Mouse (Mus musculus): ENCODE results near the gene Gpr155. TPM values are rescaled to one million over a fixed set of nuclear protein-coding genes. Genes with fewer than 3 reads are reported as not detected.

Gpr155 gene
- total RNA-seq, 2 experiments from 2014 or later: 7.8 to 8.0 TPM

DNA sequence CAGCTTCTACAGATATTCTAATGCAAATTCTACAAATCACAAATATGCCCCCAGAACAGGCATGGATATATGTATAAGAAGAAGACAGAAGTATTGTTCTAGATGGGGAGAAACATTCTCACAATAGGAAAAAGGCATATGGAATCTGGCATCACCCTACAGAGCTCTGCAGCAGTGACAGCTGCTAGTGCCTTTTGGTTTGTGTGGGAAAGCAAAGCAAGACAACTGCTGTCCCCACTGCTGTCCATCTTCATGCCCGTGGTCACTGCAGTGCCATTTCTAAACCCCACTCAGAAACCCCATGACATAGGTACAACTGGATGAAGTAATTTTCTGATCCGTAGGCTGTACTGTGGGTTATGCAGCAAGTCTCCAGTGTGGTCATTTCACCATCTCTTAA, 6.4 kb upstream of the Gpr155 start:
- no peak for ATAC-seq (replicated peaks; ENCODE audit: low FRiP score, low TSS enrichment, poor library complexity, severe bottlenecking)

DNA sequence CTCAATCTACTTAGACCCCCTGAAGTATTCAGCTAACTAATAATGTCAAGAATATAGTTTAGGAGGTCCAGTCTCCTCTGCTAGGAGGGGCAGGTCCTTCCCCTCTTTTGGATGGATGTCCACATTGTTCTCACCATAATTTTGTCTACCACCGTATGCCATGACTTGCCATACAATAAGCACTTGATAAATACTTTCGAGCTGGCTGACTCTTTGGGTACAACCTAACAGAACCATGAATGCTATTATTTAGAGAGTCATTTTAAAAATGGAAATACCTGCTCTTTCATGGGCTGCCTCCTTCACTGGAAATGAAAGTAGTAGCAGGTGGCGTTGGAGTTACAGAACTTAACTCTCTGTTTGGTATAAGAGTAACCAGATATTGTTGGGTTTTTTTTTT, 3.6 kb upstream of the Gpr155 start:
- ATAC-seq (replicated peaks; ENCODE audit: low FRiP score, low TSS enrichment, poor library complexity, severe bottlenecking): no peak

DNA sequence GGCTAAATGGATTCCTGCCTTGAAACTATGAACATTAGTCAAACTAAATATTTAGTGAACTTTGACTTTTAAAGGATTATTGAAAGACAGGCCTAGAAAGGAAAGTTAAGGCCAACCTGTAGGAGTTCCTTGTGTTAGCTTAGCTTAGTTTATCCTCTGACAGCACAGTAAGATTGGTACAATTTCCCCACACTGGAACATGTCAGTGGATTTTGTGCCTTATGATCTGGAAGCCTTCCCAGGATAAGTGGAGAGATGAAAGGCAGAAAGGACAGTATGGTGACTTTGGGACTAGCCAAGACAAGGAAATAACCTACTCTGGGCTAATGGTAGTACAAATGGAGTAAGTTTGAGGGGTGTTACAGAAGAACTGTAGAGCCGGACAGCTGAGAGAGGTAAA, 1.4 kb upstream of the Gpr155 start:
- no peak for ATAC-seq (replicated peaks; ENCODE audit: low FRiP score, low TSS enrichment, poor library complexity, severe bottlenecking)

DNA sequence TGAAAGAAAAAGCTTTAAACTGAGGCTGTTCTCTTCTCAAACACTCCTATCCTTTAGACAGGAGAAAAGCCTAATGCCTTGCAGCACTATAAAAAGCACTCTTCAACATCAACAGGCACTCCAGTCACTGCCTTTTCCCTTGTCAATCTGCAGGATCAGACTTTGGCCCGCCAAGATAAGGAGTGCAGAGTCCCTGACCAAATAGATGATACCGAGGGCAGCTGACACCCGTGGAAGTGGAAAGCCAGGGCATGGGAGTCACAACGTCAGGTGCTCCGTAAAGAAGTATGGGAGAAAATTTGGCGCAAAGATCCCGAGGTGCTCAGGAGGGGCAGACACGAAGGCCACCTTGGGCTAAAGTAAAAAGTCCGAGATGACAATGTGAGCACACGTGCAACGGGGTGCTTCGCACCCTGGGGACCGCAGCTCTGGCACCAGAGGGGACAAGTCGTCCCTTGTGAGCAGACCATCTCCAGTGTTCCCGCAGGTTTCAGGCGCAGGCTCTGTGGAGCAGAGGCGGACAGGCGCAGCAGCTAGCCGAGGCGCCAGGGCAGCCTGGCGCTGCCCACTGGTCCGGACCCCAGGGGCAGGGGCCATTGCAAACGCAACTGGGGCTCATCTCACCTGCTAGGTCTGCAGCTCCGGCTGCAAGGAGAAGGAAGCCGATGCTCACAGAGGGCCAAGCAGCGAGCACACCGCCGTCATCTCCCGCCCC, 574 bp downstream of the Gpr155 start:
- peak; percentile 39 for ATAC-seq (replicated peaks; ENCODE audit: low FRiP score, low TSS enrichment, poor library complexity, severe bottlenecking)

DNA sequence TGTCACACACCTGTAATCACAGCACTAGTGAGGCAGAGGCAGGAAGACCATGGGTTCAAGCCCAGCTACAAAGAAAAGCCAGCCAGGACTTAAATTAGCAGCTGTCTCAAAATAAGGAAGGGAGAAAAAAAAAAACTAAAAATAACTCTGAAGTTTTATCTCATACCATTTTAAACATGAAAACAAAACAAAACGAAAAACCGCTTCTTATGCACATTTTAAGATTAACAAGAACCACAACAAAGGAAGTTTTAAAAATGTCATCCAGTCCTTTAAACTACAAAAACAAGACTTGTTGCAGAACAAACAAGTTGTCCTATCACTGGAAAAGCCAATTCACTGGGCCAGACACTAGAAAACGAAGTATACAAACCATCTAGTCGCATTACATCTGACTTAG, 1.2 kb downstream of the Gpr155 start:
- no peak for ATAC-seq (replicated peaks; ENCODE audit: low FRiP score, low TSS enrichment, poor library complexity, severe bottlenecking)

DNA sequence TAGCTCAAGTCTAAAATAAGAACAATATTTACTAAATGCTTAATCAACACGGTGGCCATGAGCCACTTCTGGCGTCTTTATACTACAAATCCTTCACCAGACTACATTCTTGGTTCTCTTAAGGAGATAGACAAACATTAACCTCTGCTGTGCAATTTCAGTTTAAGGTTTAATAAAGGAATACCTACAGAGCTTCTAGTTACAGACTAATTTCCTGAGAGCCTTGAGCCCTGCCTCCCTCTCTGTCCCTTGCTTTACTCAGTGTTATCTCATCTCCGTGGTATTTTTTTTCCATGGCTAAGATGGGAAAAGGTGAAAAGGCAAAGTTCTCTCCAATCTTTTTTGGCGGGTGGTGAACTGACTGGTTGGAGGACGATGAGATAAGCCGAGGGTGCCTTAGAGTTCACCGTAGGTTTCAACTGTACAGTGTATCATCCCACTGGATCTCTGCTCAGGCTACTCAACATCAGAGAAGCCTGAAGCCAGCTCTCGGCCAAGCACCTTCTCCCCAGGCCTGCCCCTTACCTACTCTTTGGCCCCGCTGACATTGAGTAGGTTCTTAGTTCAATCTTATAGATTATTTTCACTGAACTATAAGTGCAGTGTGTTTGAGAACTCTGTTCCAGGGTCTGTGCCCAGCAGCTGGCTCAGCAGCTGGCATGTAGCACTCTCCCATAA, 5.9 kb downstream of the Gpr155 start:
- no peak for ATAC-seq (replicated peaks; ENCODE audit: low FRiP score, low TSS enrichment, poor library complexity, severe bottlenecking)

DNA sequence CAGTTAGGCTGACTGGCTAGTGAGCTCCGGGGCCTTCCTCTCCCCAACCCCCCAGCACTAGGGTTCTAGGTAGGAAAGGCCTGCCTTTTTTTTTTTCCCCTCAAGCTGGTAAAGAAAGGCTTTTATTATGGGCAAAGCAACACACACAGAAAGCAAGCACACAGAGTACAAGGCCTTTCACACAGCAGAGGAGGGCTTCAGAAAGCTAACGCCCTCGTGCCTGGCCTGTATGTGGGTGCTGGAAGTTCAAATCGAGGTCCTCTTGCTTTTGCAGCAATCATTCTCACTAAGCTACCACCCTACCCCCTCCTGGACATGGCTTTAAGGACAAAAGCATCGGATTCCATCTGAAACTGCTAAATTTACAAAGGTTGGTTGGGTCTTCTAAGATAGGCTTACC, 6.7 kb downstream of the Gpr155 start:
- no peak for ATAC-seq (replicated peaks; ENCODE audit: low FRiP score, low TSS enrichment, poor library complexity, severe bottlenecking)

DNA sequence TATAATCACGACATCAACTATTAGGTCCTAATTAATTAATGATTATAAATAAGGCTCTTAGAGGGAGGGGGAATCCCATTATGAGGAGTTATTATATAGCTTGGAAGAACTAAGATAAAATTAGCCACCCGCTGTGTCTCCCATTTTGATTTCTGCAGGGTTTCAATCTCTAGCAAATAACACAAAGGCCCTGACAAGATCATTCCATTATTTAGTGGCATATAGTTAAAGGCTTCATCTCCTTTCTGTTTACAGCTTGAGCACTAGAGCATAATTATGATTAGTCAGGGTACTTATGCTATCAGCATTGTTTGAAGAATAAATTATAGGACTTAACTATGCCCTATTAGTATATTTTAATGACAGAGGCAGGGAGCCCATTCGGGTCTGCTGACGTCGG, 8.0 kb downstream of the Gpr155 start:
- ATAC-seq (replicated peaks; ENCODE audit: low FRiP score, low TSS enrichment, poor library complexity, severe bottlenecking): no peak

DNA sequence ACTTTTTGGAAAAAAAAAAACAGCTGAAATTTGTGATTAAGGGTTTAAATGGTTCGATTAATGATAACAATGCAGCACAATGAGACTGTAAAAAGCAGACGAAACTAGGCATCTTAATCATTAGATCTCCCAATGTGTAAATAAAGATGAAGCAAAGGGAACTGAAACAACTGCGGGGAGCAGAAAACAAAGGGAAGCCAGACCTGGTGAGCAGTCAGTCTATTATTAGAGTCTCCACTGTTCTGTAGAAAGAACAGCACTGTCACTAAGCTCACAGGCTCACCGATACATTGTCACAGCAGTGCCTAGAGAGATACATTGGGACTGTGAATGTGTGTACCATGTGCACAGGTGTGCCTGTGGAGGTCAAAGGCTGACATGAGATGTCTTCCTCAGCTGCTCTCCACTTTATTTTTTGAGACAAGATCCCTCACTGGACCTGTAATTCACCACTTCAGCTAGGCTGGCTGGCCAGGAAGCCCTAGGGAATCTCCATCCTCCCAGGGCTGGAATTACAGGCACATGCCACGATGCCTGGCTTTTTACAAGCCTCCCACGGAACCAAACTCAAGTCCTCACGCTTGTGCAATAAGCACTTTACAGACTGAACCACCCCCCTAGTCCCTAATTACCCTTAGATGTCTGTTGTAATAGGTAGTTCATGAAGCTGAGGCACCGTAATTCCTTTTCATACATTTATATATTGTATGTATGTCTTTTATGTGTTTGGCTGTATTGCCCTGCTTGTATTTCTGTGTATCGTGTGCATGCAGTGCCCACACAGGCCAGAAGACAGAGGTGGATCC, 14.6 kb downstream of the Gpr155 start:
- no peak for ATAC-seq (replicated peaks; ENCODE audit: low FRiP score, low TSS enrichment, poor library complexity, severe bottlenecking)

DNA sequence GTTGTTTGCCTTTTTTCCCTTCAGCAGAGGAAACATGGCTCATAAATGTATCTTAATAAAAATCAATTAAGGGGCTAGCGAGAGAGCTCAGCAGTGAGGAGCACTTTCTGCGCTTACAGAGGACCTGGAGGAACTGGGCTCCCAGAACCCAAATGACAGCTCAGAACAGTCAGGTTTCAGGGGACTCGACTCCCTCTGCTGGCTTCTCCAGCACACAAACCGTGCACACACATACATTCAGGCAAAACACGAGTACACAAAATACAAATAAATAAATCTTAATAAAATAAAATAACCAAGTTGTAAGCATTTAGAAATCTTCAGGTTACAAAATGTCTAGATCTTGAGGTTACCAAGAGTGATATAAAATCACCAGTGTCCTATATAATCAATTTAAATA, 22.9 kb downstream of the Gpr155 start:
- no peak for ATAC-seq (replicated peaks; ENCODE audit: low FRiP score, low TSS enrichment, poor library complexity, severe bottlenecking)

DNA sequence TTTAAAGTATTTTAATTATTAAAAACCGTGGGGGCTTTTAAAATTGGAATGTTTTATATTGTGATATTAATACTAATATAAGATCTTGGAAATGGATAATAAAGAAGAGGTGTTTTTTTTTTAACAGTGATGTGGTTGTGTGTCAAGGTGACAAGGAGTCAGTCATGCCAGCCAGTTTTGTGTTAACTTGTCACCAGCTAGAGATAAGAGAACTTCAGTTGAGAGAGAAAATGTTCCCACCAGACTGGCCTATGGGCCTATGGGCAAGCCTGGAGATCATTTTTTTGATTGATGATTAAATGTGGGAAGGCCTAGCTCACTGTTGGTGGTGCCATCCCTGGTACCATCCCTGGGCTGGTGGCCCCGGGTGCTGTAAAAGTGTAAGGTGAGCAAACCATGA, 25.8 kb downstream of the Gpr155 start:
- ATAC-seq (replicated peaks; ENCODE audit: low FRiP score, low TSS enrichment, poor library complexity, severe bottlenecking): peak; percentile 23; the same call in 1 of the 2 replicates

DNA sequence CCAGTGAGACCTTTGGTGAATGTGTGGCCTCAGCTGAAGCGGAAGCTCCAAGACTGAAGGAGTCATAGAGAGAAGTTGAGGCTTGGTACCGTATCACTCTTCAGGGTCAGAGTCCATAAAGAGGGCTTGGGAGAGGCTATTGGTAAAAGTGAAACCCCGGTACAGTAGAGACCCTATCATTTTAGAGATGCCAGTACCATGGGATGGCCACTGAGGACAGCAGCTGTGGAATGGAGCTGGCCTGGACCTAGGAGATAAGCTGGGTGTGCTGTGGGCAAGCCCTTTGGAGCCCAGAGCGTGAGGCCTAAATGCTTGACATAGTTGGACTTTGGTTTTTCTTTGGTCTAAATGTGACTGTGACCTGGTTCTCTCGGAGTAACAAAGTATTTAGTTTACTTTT, 26.4 kb downstream of the Gpr155 start:
- peak; percentile 97 for ATAC-seq (replicated peaks; ENCODE audit: low FRiP score, low TSS enrichment, poor library complexity, severe bottlenecking)

DNA sequence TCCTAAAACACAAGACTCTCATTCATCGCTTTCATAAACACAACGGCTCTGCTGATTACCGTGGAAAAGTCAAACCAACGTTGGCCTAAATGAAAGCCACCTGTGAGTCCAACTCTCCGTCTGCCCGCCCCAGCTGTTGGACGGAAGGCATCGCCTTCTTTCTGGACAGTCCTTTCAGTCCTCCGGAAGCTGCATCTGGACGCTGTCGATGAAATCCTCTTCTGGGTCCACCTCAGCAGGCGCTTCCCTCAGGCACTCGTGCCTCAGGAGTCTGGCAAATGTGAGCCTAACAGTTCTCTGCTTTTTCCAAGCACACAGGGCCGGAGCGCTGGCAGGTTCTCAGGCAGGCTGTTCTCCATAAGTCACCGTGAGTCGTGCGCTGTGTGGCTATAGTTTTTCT, 29.4 kb downstream of the Gpr155 start:
- ATAC-seq (replicated peaks; ENCODE audit: low FRiP score, low TSS enrichment, poor library complexity, severe bottlenecking): no peak

DNA sequence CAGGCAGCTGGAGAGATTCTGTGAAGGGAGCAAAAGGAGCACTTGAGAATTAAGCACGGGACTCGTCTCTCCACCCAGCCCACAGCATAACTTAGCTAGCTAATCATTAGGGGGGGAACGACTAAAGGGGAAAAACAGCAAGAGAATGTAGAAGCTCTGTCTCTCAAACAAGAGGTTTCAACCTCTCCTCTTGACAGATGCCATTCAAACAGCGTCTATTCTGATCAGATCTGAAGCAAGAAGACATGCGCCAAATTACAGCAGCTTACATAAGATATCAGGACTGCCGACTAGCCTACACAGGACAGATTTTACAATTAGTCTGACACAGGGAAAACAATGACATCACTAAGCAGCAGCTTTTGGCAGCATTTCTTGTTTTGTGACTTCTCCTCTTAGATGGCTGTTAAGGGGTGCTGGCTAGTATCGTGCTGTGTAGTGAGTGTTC, 34.4 kb downstream of the Gpr155 start:
- ATAC-seq (replicated peaks; ENCODE audit: low FRiP score, low TSS enrichment, poor library complexity, severe bottlenecking): no peak

DNA sequence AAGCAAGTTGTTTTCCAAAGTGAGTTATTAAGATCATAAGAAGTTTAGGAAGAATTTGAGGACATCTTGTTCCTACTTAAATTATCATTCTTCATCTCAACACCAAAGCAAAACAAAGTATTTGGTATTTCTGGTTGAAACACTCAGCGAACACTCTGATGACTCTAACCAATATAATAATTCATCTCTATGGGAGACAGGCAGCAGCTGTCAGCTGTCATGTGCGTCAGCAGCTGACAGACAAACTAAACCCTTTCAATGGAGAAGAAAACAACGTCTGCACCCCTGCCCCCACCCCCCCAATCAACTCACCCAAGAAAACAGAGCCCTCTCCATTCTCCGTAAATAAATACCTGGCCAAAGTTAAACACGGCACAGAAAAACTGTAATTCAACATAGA, 34.9 kb downstream of the Gpr155 start:
- no peak for ATAC-seq (replicated peaks; ENCODE audit: low FRiP score, low TSS enrichment, poor library complexity, severe bottlenecking)

DNA sequence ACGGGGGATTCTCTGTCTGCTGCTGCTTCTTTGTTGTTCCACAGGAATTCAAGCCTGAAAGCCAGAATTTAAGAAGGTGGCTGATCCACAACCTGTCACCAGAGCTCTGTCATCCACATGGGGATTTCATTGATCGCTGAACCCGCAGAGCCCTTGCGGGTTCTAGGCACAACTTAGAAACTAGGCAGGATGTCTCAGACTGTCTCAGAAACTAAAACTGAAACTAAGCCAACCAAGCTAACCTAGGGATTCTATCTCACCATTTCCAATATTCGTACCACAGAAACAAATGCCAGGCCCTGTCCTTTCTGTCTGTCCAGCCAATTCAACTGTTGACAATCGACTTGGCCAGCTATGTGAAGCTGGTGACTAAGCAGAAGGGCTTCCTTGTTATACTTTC, 38.2 kb downstream of the Gpr155 start:
- ATAC-seq (replicated peaks; ENCODE audit: low FRiP score, low TSS enrichment, poor library complexity, severe bottlenecking): no peak

DNA sequence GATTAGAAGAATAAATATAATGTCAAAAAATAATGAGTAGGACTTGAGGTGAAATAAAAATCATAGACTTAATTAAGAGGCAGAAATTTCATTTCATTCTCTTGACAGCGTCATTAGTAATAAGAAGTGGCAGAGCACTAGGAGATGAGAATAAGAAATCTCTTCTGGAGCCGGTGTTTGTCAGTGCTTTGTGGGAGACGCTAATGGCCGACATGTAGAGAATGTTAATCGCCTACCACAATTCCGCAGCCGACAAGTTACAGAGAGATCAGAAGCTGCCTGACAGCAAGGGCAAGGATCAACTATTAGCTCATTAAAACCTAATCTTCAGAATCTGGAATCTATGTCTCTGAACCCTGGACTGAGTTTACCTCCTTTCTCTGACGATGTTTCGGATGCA, 38.6 kb downstream of the Gpr155 start:
- ATAC-seq (replicated peaks; ENCODE audit: low FRiP score, low TSS enrichment, poor library complexity, severe bottlenecking): no peak

DNA sequence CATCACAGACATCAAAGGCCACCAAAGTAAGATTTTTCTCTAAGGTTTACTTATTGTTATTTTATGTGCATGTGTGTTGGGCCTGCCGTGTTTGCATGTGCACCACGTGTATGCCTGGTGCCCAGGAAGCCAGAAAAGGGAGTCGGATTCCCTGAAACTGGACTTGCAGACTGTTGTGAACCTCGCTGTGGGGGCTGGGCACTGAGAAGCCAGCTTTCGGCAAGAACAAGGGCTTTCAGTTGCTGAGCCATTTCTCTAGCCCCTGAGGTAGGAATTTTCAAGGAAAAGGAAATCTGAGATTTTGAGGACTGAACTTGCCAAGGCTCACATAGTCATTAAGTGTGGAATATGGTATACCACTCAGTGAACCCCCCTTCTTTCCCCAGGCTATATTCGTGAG, 39.2 kb downstream of the Gpr155 start:
- ATAC-seq (replicated peaks; ENCODE audit: low FRiP score, low TSS enrichment, poor library complexity, severe bottlenecking): no peak

DNA sequence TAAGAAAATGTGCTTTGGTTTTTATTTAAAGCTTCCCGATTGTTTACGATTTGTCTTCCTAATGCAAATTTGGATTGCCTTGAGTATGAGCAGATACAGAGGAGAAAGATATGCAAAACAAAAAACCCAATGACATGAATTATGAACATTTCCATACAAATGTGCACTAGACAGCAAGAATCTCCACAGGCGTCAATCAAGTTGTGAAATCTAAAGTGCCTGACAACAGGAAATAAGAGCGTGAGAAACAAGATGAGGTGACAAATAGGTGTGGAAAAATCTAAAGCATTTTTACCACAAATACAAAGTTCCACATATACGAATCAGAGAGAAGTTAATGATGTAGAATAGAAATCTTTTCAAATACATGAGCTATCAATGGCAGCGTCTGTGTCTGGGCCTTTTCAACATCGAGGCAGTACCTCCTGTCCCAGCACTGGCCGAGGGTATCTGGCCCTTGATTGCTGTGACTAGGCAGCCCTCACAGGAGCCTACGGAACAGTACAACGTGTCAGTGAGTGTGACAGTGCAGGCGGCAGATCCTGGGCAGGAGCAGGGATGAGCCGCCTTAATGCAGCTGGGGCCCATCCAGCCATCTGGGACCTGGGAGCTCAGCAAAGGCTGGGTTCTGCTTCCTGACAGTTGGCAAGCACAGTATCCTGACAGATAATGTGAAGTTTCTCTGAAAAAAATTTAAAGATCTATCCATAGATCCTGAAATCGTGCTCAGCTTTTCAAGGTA, 39.9 kb downstream of the Gpr155 start:
- no peak for ATAC-seq (replicated peaks; ENCODE audit: low FRiP score, low TSS enrichment, poor library complexity, severe bottlenecking)

DNA sequence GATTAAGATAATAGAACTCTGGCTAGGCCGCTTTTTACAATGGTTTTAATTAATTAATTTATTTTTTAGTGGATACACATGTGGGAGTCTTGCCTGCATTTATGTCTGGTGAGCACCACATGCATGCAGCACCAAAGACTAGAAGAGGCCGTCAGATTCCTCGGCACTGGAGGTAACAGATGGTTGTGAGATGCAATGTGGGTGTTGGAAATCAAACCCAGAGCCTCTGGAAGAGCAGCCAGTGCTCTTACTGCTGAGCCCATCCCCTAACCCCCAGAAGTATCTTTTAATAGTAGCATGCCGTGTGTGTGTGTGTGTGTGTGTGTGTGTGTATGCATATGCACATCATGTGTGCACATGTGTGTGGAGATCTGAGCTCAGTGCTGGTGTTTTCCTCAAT, 41.2 kb downstream of the Gpr155 start:
- no peak for ATAC-seq (replicated peaks; ENCODE audit: low FRiP score, low TSS enrichment, poor library complexity, severe bottlenecking)

All from megakaryocyte-erythroid progenitor cell, adult 5-6 weeks (primary cell).